Mouse (Mus musculus) intestine, embryonic 14.5 days (tissue): ENCODE results near the gene Mitf. TPM values are rescaled to one million over a fixed set of nuclear protein-coding genes. Genes with fewer than 3 reads are reported as not detected.

Experiments
- ATAC-seq: fragments of 200-750 bp; cut with Nextera tagmentation; replicated peaks from 2 replicates; pipeline ENCODE4 v1.8.0; 2017; ENCODE audit warnings: low read depth, moderate number of reproducible peaks, moderate TSS enrichment, moderate library complexity; ENCODE audit not compliant: low FRiP score, low TSS enrichment
- DNase-seq: peaks from one replicate; pipeline ENCODE4 v3.0.0-alpha.2; 2018; ENCODE audit warnings: low spot score
- H3K27ac ChIP-seq: fragments of 300-500 bp; sonication (generic); 2 replicates; pipeline ENCODE4 v1.5.1; 2014; ENCODE audit warnings: low read depth, mild to moderate bottlenecking, control low read depth
- H3K27me3 ChIP-seq: fragments of 300-500 bp; sonication (generic); replicated peaks from 2 replicates; pipeline ENCODE4 v1.6.1; 2014; ENCODE audit warnings: low read length, control low read depth; ENCODE audit not compliant: control insufficient read depth, insufficient read depth
- H3K36me3 ChIP-seq: fragments of 300-500 bp; sonication (generic); 2 replicates; pipeline ENCODE4 v1.6.1; 2014; ENCODE audit warnings: low read length, control low read depth; ENCODE audit not compliant: control insufficient read depth, insufficient read depth
- H3K4me1 ChIP-seq: fragments of 300-500 bp; sonication (generic); replicated peaks from 2 replicates; pipeline ENCODE4 v1.6.1; 2014; ENCODE audit warnings: low read length, control low read depth, mixed read lengths; ENCODE audit not compliant: control insufficient read depth, insufficient read depth
- H3K4me2 ChIP-seq: fragments of 300-500 bp; sonication (generic); 2 replicates; pipeline ENCODE4 v1.6.1; 2014; ENCODE audit warnings: low read length
- H3K4me3 ChIP-seq: fragments of 300-500 bp; sonication (generic); 2 replicates; pipeline ENCODE4 v1.5.1; 2014; ENCODE audit warnings: low read depth, low read length, control low read depth, mixed read lengths
- H3K9ac ChIP-seq: fragments of 300-500 bp; sonication (generic); 2 replicates; pipeline ENCODE4 v1.6.1; 2014; ENCODE audit warnings: mild to moderate bottlenecking, low read length
- H3K9me3 ChIP-seq: fragments of 300-500 bp; sonication (generic); 2 replicates; pipeline ENCODE4 v1.6.1; 2016; ENCODE audit warnings: low read length, control low read depth; ENCODE audit not compliant: control insufficient read depth
- WGBS: fragments of 180-500 bp; shearing (Covaris S2); extraction: QIAGEN DNeasy Blood & Tissue Kit; methylation state at CpG from one replicate; pipeline ENCODE4 v1.1.7; 2014; 5-methylcytosine and 5-hydroxymethylcytosine counted together
- polyA plus RNA-seq: library from polyadenylated mRNA; unstranded; fragments of >200 nt; fragmentation: Nextera tagmentation; extraction: Ambion mirVana; gene quantifications from 2 replicates; pipeline ENCODE4 v1.2.1, GENCODE M21; 2014

The Mitf gene
- polyA plus RNA-seq, 1 experiment from 2014 or later = 1.3 TPM

GRCm38 (mm10) chr6:97893546-97893945 is 86.7 kb downstream of the Mitf start:
- Histone ChIP-seq H3K4me1 (no peaks in the 10 kb centered on the region), H3K9me3 (no peaks in the 10 kb centered on the region), H3K27ac (no peak overlapping the region), H3K36me3 (no peaks in the 10 kb centered on the region), H3K4me3 (no peak overlapping the region), H3K9ac (no peak overlapping the region), H3K27me3 (no peaks in the 10 kb centered on the region), H3K4me2 (no peak overlapping the region)
- no peak for DNase-seq
- 80% methylated on average over 5 of the region's 5 CpGs for WGBS
- no peak for ATAC-seq

GRCm38 (mm10) chr6:97897191-97897590 is 90.3 kb downstream of the Mitf start:
- H3K36me3 ChIP-seq = no peaks in the 10 kb centered on the region
- no peak for ATAC-seq

GRCm38 (mm10) chr6:97898085-97898484 is 91.2 kb downstream of the Mitf start:
- Histone ChIP-seq H3K4me1 (no peaks in the 10 kb centered on the region), H3K27me3 (no peaks in the 10 kb centered on the region), H3K9ac (no peak overlapping the region), H3K4me2 (no peak overlapping the region), H3K9me3 (no peaks in the 10 kb centered on the region), H3K36me3 (no peaks in the 10 kb centered on the region), H3K4me3 (no peak overlapping the region), H3K27ac (no peak overlapping the region)
- ATAC-seq (no peak), DNase-seq (no peak)
- 73% methylated on average over 5 of the region's 5 CpGs for WGBS

More at GRCm38 (mm10) chr6:97897191-97897590, 90.3 kb downstream of the Mitf start:
- 80% methylated on average over 6 of the region's 6 CpGs for WGBS
- H3K27ac ChIP-seq = no peak overlapping the region
- no peak for DNase-seq
- no peak overlapping the region for H3K9ac ChIP-seq
- H3K4me3 ChIP-seq = no peak overlapping the region
- H3K4me1 ChIP-seq = no peaks in the 10 kb centered on the region
- H3K4me2 ChIP-seq = no peak overlapping the region
- no peaks in the 10 kb centered on the region for H3K27me3 ChIP-seq
- no peaks in the 10 kb centered on the region for H3K9me3 ChIP-seq

- Histone ChIP-seq H3K4me3 (no peak overlapping the region), H3K36me3 (no peaks in the 10 kb centered on the region), H3K4me2 (no peak overlapping the region), H3K27me3 (no peaks in the 10 kb centered on the region), H3K27ac (no peak overlapping the region), H3K4me1 (no peaks in the 10 kb centered on the region), H3K9me3 (no peaks in the 10 kb centered on the region), H3K9ac (no peak overlapping the region)
- no peak for ATAC-seq
- WGBS = 90% methylated on average over 5 of the region's 5 CpGs
- DNase-seq = no peak
Measured at GRCm38 (mm10) chr6:97901561-97901960, 94.7 kb downstream of the Mitf start.

- ATAC-seq = no peak
Measured at GRCm38 (mm10) chr6:97902205-97902604, 95.4 kb downstream of the Mitf start.

GRCm38 (mm10) chr6:97914768-97915167 is 107.9 kb downstream of the Mitf start:
- H3K36me3 ChIP-seq = no peaks in the 10 kb centered on the region
- H3K9me3 ChIP-seq = no peaks in the 10 kb centered on the region
- H3K9ac ChIP-seq = no peak overlapping the region
- H3K4me1 ChIP-seq = peaks cover 6% of the 10 kb centered on the region
- no peak overlapping the region for H3K27ac ChIP-seq
- no peak overlapping the region for H3K4me3 ChIP-seq
- no peak for ATAC-seq
- no peak for DNase-seq
- 91% methylated on average over 8 of the region's 8 CpGs for WGBS
- H3K4me2 ChIP-seq = no peak overlapping the region
- no peaks in the 10 kb centered on the region for H3K27me3 ChIP-seq

More at GRCm38 (mm10) chr6:97902205-97902604, 95.4 kb downstream of the Mitf start:
- no peaks in the 10 kb centered on the region for H3K9me3 ChIP-seq
- no peak overlapping the region for H3K4me3 ChIP-seq
- H3K4me2 ChIP-seq = no peak overlapping the region
- no peaks in the 10 kb centered on the region for H3K36me3 ChIP-seq
- no peak overlapping the region for H3K9ac ChIP-seq
- WGBS = 79% methylated on average over 1 of the region's 1 CpGs
- no peak for DNase-seq
- H3K27ac ChIP-seq = no peak overlapping the region
- no peaks in the 10 kb centered on the region for H3K27me3 ChIP-seq
- H3K4me1 ChIP-seq = no peaks in the 10 kb centered on the region

GRCm38 (mm10) chr6:97916386-97916903 is 109.6 kb downstream of the Mitf start:
- Histone ChIP-seq H3K36me3 (no peaks in the 10 kb centered on the region), H3K9ac (no peak overlapping the region), H3K4me2 (no peak overlapping the region), H3K27ac (no peak overlapping the region), H3K27me3 (no peaks in the 10 kb centered on the region), H3K4me3 (no peak overlapping the region), H3K4me1 (peaks cover 6% of the 10 kb centered on the region), H3K9me3 (no peaks in the 10 kb centered on the region)
- ATAC-seq (no peak), DNase-seq (no peak)
- 82% methylated on average over 7 of the region's 7 CpGs for WGBS

GRCm38 (mm10) chr6:97918051-97918450 is 111.2 kb downstream of the Mitf start:
- Histone ChIP-seq H3K36me3 (no peaks in the 10 kb centered on the region), H3K27ac (no peak overlapping the region), H3K9ac (no peak overlapping the region), H3K4me1 (peaks cover 6% of the 10 kb centered on the region), H3K4me3 (no peak overlapping the region), H3K27me3 (no peaks in the 10 kb centered on the region), H3K9me3 (no peaks in the 10 kb centered on the region), H3K4me2 (no peak overlapping the region)
- DNase-seq = no peak
- 36% methylated on average over 4 of the region's 4 CpGs for WGBS
- ATAC-seq = no peak

GRCm38 (mm10) chr6:97918481-97918880 is 111.6 kb downstream of the Mitf start:
- no peak overlapping the region for H3K4me3 ChIP-seq
- H3K4me2 ChIP-seq = no peak overlapping the region
- no peak overlapping the region for H3K9ac ChIP-seq
- no peak overlapping the region for H3K27ac ChIP-seq
- DNase-seq (no peak), ATAC-seq (no peak)
- no peaks in the 10 kb centered on the region for H3K9me3 ChIP-seq
- H3K4me1 ChIP-seq = peaks cover 6% of the 10 kb centered on the region
- no peaks in the 10 kb centered on the region for H3K27me3 ChIP-seq
- WGBS = 76% methylated on average over 7 of the region's 7 CpGs
- no peaks in the 10 kb centered on the region for H3K36me3 ChIP-seq
